Mouse (Mus musculus): Measurements from ENCODE around the gene Ccna2.
"Not testable (repeated sequence)": the region's sequence is repeated elsewhere in the genome, so short reads cannot be mapped to it uniquely, and the experiment has no call there.

The Ccna2 gene

GRCm38 (mm10) chr3:36571827-36572378 lies at the start of gene Ccna2:
TSS of gene Ccna2 (minus strand) at chr3:36572150.
- DNase-seq, result peak; percentile 99 to 100

GRCm38 (mm10) chr3:36618181-36618580 lies 46.2 kb upstream of the Ccna2 start:
- DNase-seq, result no peak

- no peak for DNase-seq
Observed at GRCm38 (mm10) chr3:36613908-36614255, 41.9 kb upstream of the Ccna2 start.

GRCm38 (mm10) chr3:36613202-36613907 lies 41.4 kb upstream of the Ccna2 start, which contains the start of gene Bbs7:
TSS of gene Bbs7 (minus strand) at chr3:36613477.
- peak; percentile 93 to 95 for DNase-seq

- DNase-seq, result no peak
Observed at GRCm38 (mm10) chr3:36612687-36613086, 40.7 kb upstream of the Ccna2 start.

GRCm38 (mm10) chr3:36605894-36606783 lies 34.2 kb upstream of the Ccna2 start:
- no peak for DNase-seq

- not testable (repeated sequence) for DNase-seq
Observed at GRCm38 (mm10) chr3:36599773-36600172, 27.8 kb upstream of the Ccna2 start.

- DNase-seq, result no peak
Observed at GRCm38 (mm10) chr3:36598811-36599210, 26.9 kb upstream of the Ccna2 start.

- no peak for DNase-seq
Observed at GRCm38 (mm10) chr3:36571361-36571826, 556 bp downstream of the Ccna2 start.

GRCm38 (mm10) chr3:36569836-36570235 lies 2.1 kb downstream of the Ccna2 start:
- DNase-seq, result no peak

- DNase-seq, result no peak
Observed at GRCm38 (mm10) chr3:36563666-36564065, 8.3 kb downstream of the Ccna2 start.

- DNase-seq, result no peak
Observed at GRCm38 (mm10) chr3:36559606-36560005, 12.3 kb downstream of the Ccna2 start.

- no peak for DNase-seq
Observed at GRCm38 (mm10) chr3:36557601-36558000, 14.3 kb downstream of the Ccna2 start.

GRCm38 (mm10) chr3:36552406-36553047 lies 19.4 kb downstream of the Ccna2 start, which contains the start of gene Exosc9:
TSS of gene Exosc9 (plus strand) at chr3:36552606.
- DNase-seq, result peak; percentile 94 to 96

- DNase-seq, result no peak
Observed at GRCm38 (mm10) chr3:36551851-36552384, 20.0 kb downstream of the Ccna2 start.

GRCm38 (mm10) chr3:36551343-36551742 lies 20.6 kb downstream of the Ccna2 start:
- peak; percentile 43 to 84 for DNase-seq

- no peak for DNase-seq
Observed at GRCm38 (mm10) chr3:36544961-36545360, 27.0 kb downstream of the Ccna2 start.

GRCm38 (mm10) chr3:36541399-36541798 lies 30.6 kb downstream of the Ccna2 start:
- no peak for DNase-seq

- DNase-seq, result no peak
Observed at GRCm38 (mm10) chr3:36540756-36541155, 31.2 kb downstream of the Ccna2 start.

GRCm38 (mm10) chr3:36537701-36538470 lies 34.1 kb downstream of the Ccna2 start:
- no peak for DNase-seq

GRCm38 (mm10) chr3:36536041-36536440 lies 35.9 kb downstream of the Ccna2 start:
- DNase-seq, result no peak

GRCm38 (mm10) chr3:36533201-36533672 lies 38.7 kb downstream of the Ccna2 start:
- no peak for DNase-seq
